Mouse (Mus musculus): ENCODE data around the gene Sf1. TPM values are rescaled to one million over a fixed set of nuclear protein-coding genes. Genes with fewer than 3 reads are reported as not detected.

Sf1 gene
- polyA plus RNA-seq, 2 experiments: 57.4 to 57.9 TPM

GRCm38 (mm10) chr19:6321358-6321757 lies 42.1 kb upstream of the Sf1 start:
- Histone ChIP-seq H3K4me2 (ENCODE audit: low read depth) (no peak overlapping the region), H3K27ac (no peak overlapping the region), H3K27me3 (ENCODE audit: control insufficient read depth, insufficient read depth, low read length) (no peaks in the 10 kb centered on the region), H3K36me3 (replicated peaks; ENCODE audit: control insufficient read depth, insufficient read depth, low read depth) (peaks cover 3% of the 10 kb centered on the region; the same call in 1 of the 2 replicates), H3K4me3 (ENCODE audit: insufficient read depth in 1 of 2, low read depth in 2 of 2, low read length in 2 of 2) (no peak overlapping the region), H3K4me1 (replicated peaks; ENCODE audit: control insufficient read depth in 2 of 2, insufficient read depth in 2 of 2, low read length in 1 of 2) (no peaks in the 10 kb centered on the region), H3K9ac (replicated peaks) (no peak overlapping the region), H3K9me3 (ENCODE audit: control insufficient read depth, low read length) (no peaks in the 10 kb centered on the region)
- TF ChIP-seq EP300 (IDR thresholded peaks at IDR 0.05; ENCODE audit: low read depth): no peak
- no peak for TF ChIP-seq CTCF (IDR thresholded peaks at IDR 0.05; ENCODE audit: low read depth)
- no peak for ATAC-seq (ENCODE audit: insufficient read depth)
- no peak for DNase-seq (ENCODE audit: low read depth in 3 of 3, low spot score in 3 of 3)
- WGBS (ENCODE audit: insufficient replicate concordance): 60% methylated on average over 8 of the region's 8 CpGs

GRCm38 (mm10) chr19:6321786-6322621 lies 41.5 kb upstream of the Sf1 start:
- Histone ChIP-seq H3K4me1 (replicated peaks; ENCODE audit: control insufficient read depth in 2 of 2, insufficient read depth in 2 of 2, low read length in 1 of 2) (no peaks in the 10 kb centered on the region), H3K4me3 (ENCODE audit: insufficient read depth in 1 of 2, low read depth in 2 of 2, low read length in 2 of 2) (no peak overlapping the region), H3K27me3 (ENCODE audit: control insufficient read depth, insufficient read depth, low read length) (no peaks in the 10 kb centered on the region), H3K27ac (no peak overlapping the region), H3K4me2 (ENCODE audit: low read depth) (no peak overlapping the region), H3K9me3 (ENCODE audit: control insufficient read depth, low read length) (no peaks in the 10 kb centered on the region), H3K9ac (replicated peaks) (no peak overlapping the region), H3K36me3 (replicated peaks; ENCODE audit: control insufficient read depth, insufficient read depth, low read depth) (no peaks in the 10 kb centered on the region)
- ATAC-seq (ENCODE audit: insufficient read depth): no peak
- 78% methylated on average over 33 of the region's 33 CpGs for WGBS (ENCODE audit: insufficient replicate concordance)
- TF ChIP-seq EP300 (IDR thresholded peaks at IDR 0.05; ENCODE audit: low read depth) (no peak), CTCF (IDR thresholded peaks at IDR 0.05; ENCODE audit: low read depth) (no peak)
- no peak for DNase-seq (ENCODE audit: low read depth in 3 of 3, low spot score in 3 of 3)

- Histone ChIP-seq H3K36me3 (replicated peaks; ENCODE audit: control insufficient read depth, insufficient read depth, low read depth) (no peaks in the 10 kb centered on the region), H3K27ac (no peak overlapping the region), H3K4me3 (ENCODE audit: insufficient read depth in 1 of 2, low read depth in 2 of 2, low read length in 2 of 2) (no peak overlapping the region), H3K9ac (replicated peaks) (no peak overlapping the region), H3K27me3 (ENCODE audit: control insufficient read depth, insufficient read depth, low read length) (no peaks in the 10 kb centered on the region), H3K9me3 (ENCODE audit: control insufficient read depth, low read length) (no peaks in the 10 kb centered on the region), H3K4me1 (replicated peaks; ENCODE audit: control insufficient read depth in 2 of 2, insufficient read depth in 2 of 2, low read length in 1 of 2) (no peaks in the 10 kb centered on the region), H3K4me2 (ENCODE audit: low read depth) (no peak overlapping the region)
- DNase-seq (ENCODE audit: low read depth in 3 of 3, low spot score in 3 of 3): no peak
- ATAC-seq (ENCODE audit: insufficient read depth): no peak
- TF ChIP-seq CTCF (IDR thresholded peaks at IDR 0.05; ENCODE audit: low read depth) (no peak), EP300 (IDR thresholded peaks at IDR 0.05; ENCODE audit: low read depth) (no peak)
- WGBS (ENCODE audit: insufficient replicate concordance): 72% methylated on average over 9 of the region's 9 CpGs
Measured at GRCm38 (mm10) chr19:6324751-6325150, 38.7 kb upstream of the Sf1 start.

- H3K4me2 ChIP-seq (ENCODE audit: low read depth): peak overlapping the region; percentile 52
- no peak overlapping the region for H3K4me3 ChIP-seq (ENCODE audit: insufficient read depth in 1 of 2, low read depth in 2 of 2, low read length in 2 of 2)
- H3K9ac ChIP-seq (replicated peaks): no peak overlapping the region; the same call in 1 of the 2 replicates
- ATAC-seq (ENCODE audit: insufficient read depth) (no peak), DNase-seq (ENCODE audit: low read depth in 3 of 3, low spot score in 3 of 3) (no peak)
- TF ChIP-seq CTCF (IDR thresholded peaks at IDR 0.05; ENCODE audit: low read depth): no peak
- no peak for TF ChIP-seq EP300 (IDR thresholded peaks at IDR 0.05; ENCODE audit: low read depth)
- H3K9me3 ChIP-seq (ENCODE audit: control insufficient read depth, low read length): no peaks in the 10 kb centered on the region
- H3K27ac ChIP-seq: no peak overlapping the region
- no peaks in the 10 kb centered on the region for H3K27me3 ChIP-seq (ENCODE audit: control insufficient read depth, insufficient read depth, low read length)
- no peaks in the 10 kb centered on the region for H3K36me3 ChIP-seq (replicated peaks; ENCODE audit: control insufficient read depth, insufficient read depth, low read depth)
- 10% methylated on average over 5 of the region's 5 CpGs for WGBS (ENCODE audit: insufficient replicate concordance)
- peaks cover 12 to 19% of the 10 kb centered on the region in 2 experiments for H3K4me1 ChIP-seq (replicated peaks; ENCODE audit: control insufficient read depth in 2 of 2, insufficient read depth in 2 of 2, low read length in 1 of 2)
Measured at GRCm38 (mm10) chr19:6331178-6331577, 32.3 kb upstream of the Sf1 start.

- ATAC-seq (ENCODE audit: insufficient read depth): no peak
- Histone ChIP-seq H3K9ac (replicated peaks) (no peak overlapping the region; the same call in 1 of the 2 replicates), H3K27ac (no peak overlapping the region)
Measured at GRCm38 (mm10) chr19:6331719-6332516, 31.6 kb upstream of the Sf1 start.

More at GRCm38 (mm10) chr19:6331719-6332516, 31.6 kb upstream of the Sf1 start:
- Histone ChIP-seq H3K4me3 (ENCODE audit: insufficient read depth in 1 of 2, low read depth in 2 of 2, low read length in 2 of 2) (0 out of 4 replicates have a peak overlapping the region, but pooled peaks have one; percentile 16 to 26), H3K9me3 (ENCODE audit: control insufficient read depth, low read length) (no peaks in the 10 kb centered on the region), H3K36me3 (replicated peaks; ENCODE audit: control insufficient read depth, insufficient read depth, low read depth) (no peaks in the 10 kb centered on the region), H3K27me3 (ENCODE audit: control insufficient read depth, insufficient read depth, low read length) (no peaks in the 10 kb centered on the region), H3K4me1 (replicated peaks; ENCODE audit: control insufficient read depth in 2 of 2, insufficient read depth in 2 of 2, low read length in 1 of 2) (peaks cover 13 to 24% of the 10 kb centered on the region in 2 experiments), H3K4me2 (ENCODE audit: low read depth) (peak overlapping the region; percentile 52)
- TF ChIP-seq EP300 (IDR thresholded peaks at IDR 0.05; ENCODE audit: low read depth): no peak
- TF ChIP-seq CTCF (IDR thresholded peaks at IDR 0.05; ENCODE audit: low read depth): peak; percentile 93
- DNase-seq (ENCODE audit: low read depth in 3 of 3, low spot score in 3 of 3): peak; percentile 48 to 53 (median 51)
- 23% methylated on average over 13 of the region's 13 CpGs for WGBS (ENCODE audit: insufficient replicate concordance)

Measured in liver, embryonic 14.5 days (tissue).